Mouse (Mus musculus): ENCODE measurements around the gene Ccl12.

- TF ChIP-seq CTCF (IDR thresholded peaks at IDR 0.05; ENCODE audit: low read depth) (no peak), EP300 (optimal IDR thresholded peaks at IDR 0.05) (no peak)
Observed at GRCm38 (mm10) chr11:82073686-82074085, 28.0 kb upstream of the Ccl12 start.

Measured in stomach, postnatal 0 days (tissue).